Mouse (Mus musculus): ENCODE data around the gene Cacna1s.

- TF ChIP-seq CTCF (conservative IDR thresholded peaks at IDR 0.05; ENCODE audit: low read length) (no peak), NANOG (IDR thresholded peaks at IDR 0.05; ENCODE audit: borderline replicate concordance, low read length) (no peak), POU5F1 (IDR thresholded peaks at IDR 0.05; ENCODE audit: borderline replicate concordance, low read length) (no peak)
Measured at GRCm38 (mm10) chr1:136061041-136061789, 8.7 kb downstream of the Cacna1s start.

Measured in E14TG2a.4 (cell line).